Mouse (Mus musculus) CH12.LX (cell line): ENCODE measurements around the gene Actl10. TPM values are rescaled to one million over a fixed set of nuclear protein-coding genes. Genes with fewer than 3 reads are reported as not detected.

Experiments
- DNase-seq: peaks from one replicate; pipeline ENCODE4 v3.0.0-alpha.2; 2013; ENCODE audit errors: extremely low read depth
- H3K27ac ChIP-seq: 2 replicates; pipeline ENCODE4 v1.5.1; 2012; ENCODE audit warnings: low read depth, mild to moderate bottlenecking, control low read depth, moderate library complexity; ENCODE audit not compliant: insufficient read depth
- H3K27me3 ChIP-seq: replicated peaks from 2 replicates; pipeline ENCODE3; 2012; ENCODE audit warnings: inconsistent platforms
- H3K36me3 ChIP-seq, 2 experiments: replicated peaks in 1 of 2; 2 replicates each; pipeline versions ENCODE3 to v1.6.1; 2012; ENCODE audit warnings: inconsistent platforms in 1 of 2, low read length in 1 of 2, mild to moderate bottlenecking in 1 of 2, mixed read lengths in 1 of 2, moderate library complexity in 1 of 2; ENCODE audit not compliant: control insufficient read depth in 1 of 2, insufficient read depth in 1 of 2
- H3K4me1 ChIP-seq, 2 experiments: 2 replicates each; pipeline ENCODE4 v1.6.1; 2012; ENCODE audit warnings: inconsistent platforms in 1 of 2, moderate library complexity in 1 of 2; ENCODE audit not compliant: insufficient read depth in 2 of 2, control insufficient read depth in 1 of 2
- H3K4me2 ChIP-seq: 2 replicates; pipeline ENCODE4 v1.6.1; 2012; ENCODE audit warnings: low read depth, mild to moderate bottlenecking, control low read depth; ENCODE audit not compliant: poor library complexity, insufficient read depth, severe bottlenecking
- H3K4me3 ChIP-seq, 3 experiments: fragments of 150-350 bp in 1 of 3; sonication (generic) in 1 of 3; replicated peaks in 1 of 3; 2 replicates each; pipeline versions ENCODE3 to v1.5.1; 2011 to 2012; ENCODE audit warnings: low read depth in 2 of 3, low read length in 2 of 3, mild to moderate bottlenecking in 2 of 3, moderate library complexity in 2 of 3, control low read depth in 1 of 3, improper control_type of control experiment in 1 of 3, inconsistent platforms in 1 of 3, mixed read lengths in 1 of 3; ENCODE audit not compliant: poor library complexity in 1 of 3
- H3K79me2 ChIP-seq: replicated peaks from 2 replicates; pipeline ENCODE4 v1.6.1; 2012; ENCODE audit warnings: mild to moderate bottlenecking, moderate library complexity; ENCODE audit not compliant: control insufficient read depth, poor library complexity, insufficient read depth, severe bottlenecking; ENCODE audit errors: extremely low read depth
- H3K9ac ChIP-seq: 2 replicates; pipeline ENCODE4 v1.6.1; 2012; ENCODE audit warnings: low read depth, mild to moderate bottlenecking, control low read depth, moderate library complexity; ENCODE audit not compliant: insufficient read depth
- H3K9me3 ChIP-seq: replicated peaks from 2 replicates; pipeline ENCODE3; 2012; ENCODE audit warnings: low read length, inconsistent platforms, mixed read lengths
- BHLHE40 ChIP-seq: IDR thresholded peaks from 2 replicates; pipeline ENCODE4 v1.6.1; 2011; ENCODE audit warnings: mild to moderate bottlenecking, low read depth, low read length, improper control_type of control experiment
- CHD2 ChIP-seq: IDR thresholded peaks from 2 replicates; pipeline ENCODE4 v1.6.1; 2011; ENCODE audit warnings: low read length, improper control_type of control experiment
- CTCF ChIP-seq, 2 experiments: IDR thresholded peaks in 1 of 2; conservative IDR thresholded peaks in 1 of 2; 2 replicates each; pipeline ENCODE4 v1.5.1; 2011 to 2012; ENCODE audit warnings: low read depth in 2 of 2, low read length in 2 of 2, improper control_type of control experiment in 1 of 2, inconsistent platforms in 1 of 2, mild to moderate bottlenecking in 1 of 2, moderate library complexity in 1 of 2
- ELF1 ChIP-seq: IDR thresholded peaks from 2 replicates; pipeline ENCODE4 v1.6.1; 2014; ENCODE audit warnings: low read depth, mild to moderate bottlenecking, inconsistent platforms, low read length, improper control_type of control experiment
- HCFC1 ChIP-seq: IDR thresholded peaks from 2 replicates; pipeline ENCODE4 v1.6.1; 2012; ENCODE audit warnings: low read depth, mild to moderate bottlenecking, inconsistent platforms, low read length, improper control_type of control experiment
- IRF4 ChIP-seq: IDR thresholded peaks from 2 replicates; pipeline ENCODE4 v1.6.1; 2014; ENCODE audit warnings: low read depth, mild to moderate bottlenecking, inconsistent platforms, low read length, improper control_type of control experiment
- JUND ChIP-seq: conservative IDR thresholded peaks from 2 replicates; pipeline ENCODE4 v1.6.1; 2011; ENCODE audit warnings: low read depth, low read length, improper control_type of control experiment
- RAD21 ChIP-seq: IDR thresholded peaks from 2 replicates; pipeline ENCODE4 v1.6.1; 2011; ENCODE audit warnings: low read depth, mild to moderate bottlenecking, low read length, improper control_type of control experiment, moderate library complexity
- TBP ChIP-seq: conservative IDR thresholded peaks from 2 replicates; pipeline ENCODE4 v1.6.1; 2011; ENCODE audit warnings: low read depth, low read length, improper control_type of control experiment
- UBTF ChIP-seq: IDR thresholded peaks from 2 replicates; pipeline ENCODE4 v1.6.1; 2012; ENCODE audit warnings: low read depth, mild to moderate bottlenecking, inconsistent platforms, low read length, improper control_type of control experiment, moderate library complexity
- USF1 ChIP-seq: IDR thresholded peaks from 2 replicates; pipeline ENCODE4 v1.6.1; 2014; ENCODE audit warnings: low read depth, mild to moderate bottlenecking, inconsistent platforms, low read length, improper control_type of control experiment
- USF2 ChIP-seq: conservative IDR thresholded peaks from 2 replicates; pipeline ENCODE4 v1.6.1; 2011; ENCODE audit warnings: low read depth, low read length, improper control_type of control experiment
- ZC3H11A ChIP-seq: IDR thresholded peaks from 2 replicates; pipeline ENCODE4 v1.6.1; 2012; ENCODE audit warnings: low read depth, mild to moderate bottlenecking, inconsistent platforms, low read length, improper control_type of control experiment
- ZNF384 ChIP-seq: IDR thresholded peaks from 2 replicates; pipeline ENCODE4 v1.6.1; 2012; ENCODE audit warnings: low read depth, low read length, improper control_type of control experiment, inconsistent platforms
- dilution Hi-C: fragments of 300-500 bp; cut with MboI; formaldehyde crosslinking; loops from 2 replicates; pipeline ENCODE4 v1.14.3; 2020; ENCODE audit warnings: low sequenced_read_pairs; ENCODE audit not compliant: extremely low pct_unique_long_range_greater_than_20kb, extremely low pct_ligation_motif_present
- in situ Hi-C: fragments of 300-500 bp; cut with MboI; formaldehyde crosslinking; loops from 3 replicates; pipeline ENCODE4 v1.14.3; 2019; ENCODE audit warnings: low sequenced_read_pairs, low pct_ligation_motif_present, low pct_unique_long_range_greater_than_20kb, mixed read lengths
- polyA plus RNA-seq: library from polyadenylated mRNA; unstranded; fragments of >175 nt; gene quantifications from 2 replicates; pipeline ENCODE4 v1.2.1, GENCODE M21; 2012; ENCODE audit warnings: low read depth; ENCODE audit not compliant: insufficient read length
- total RNA-seq, 2 experiments: library from RNA; depleted of rRNA; stranded (reverse); fragments of 300-350 nt in 1 of 2; fragments of >200 nt in 1 of 2; gene quantifications; 2 replicates each; pipeline ENCODE4 v1.2.3; 2012 to 2014

Actl10 gene
- total and polyA plus RNA-seq, 3 experiments: 0.20 to 0.25 TPM; not detected in 1

DNA sequence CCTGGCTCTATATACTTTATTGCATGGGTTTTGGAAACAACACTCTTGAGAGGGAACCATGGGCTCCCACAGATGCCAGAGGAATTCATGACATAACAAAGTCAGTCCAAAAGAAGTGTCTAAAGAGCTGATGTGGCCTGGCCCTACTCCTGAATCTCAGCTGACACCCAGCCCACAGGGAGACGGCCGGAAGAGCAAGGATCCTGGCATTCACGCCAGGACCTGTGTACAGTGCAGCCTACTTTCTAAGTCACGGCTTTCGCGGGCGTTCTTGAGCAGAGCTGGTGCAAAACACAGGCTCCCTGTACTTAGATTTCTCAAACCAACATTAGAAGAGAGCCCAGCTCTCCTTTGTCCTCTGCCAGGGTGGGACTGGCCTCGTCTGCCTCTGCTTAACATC, 29.0 kb downstream of the Actl10 start:
- Histone ChIP-seq H3K27ac (no peak overlapping the region), H3K36me3 (no peaks in the 10 kb centered on the region), H3K4me1 (peaks cover 0 to 16% of the 10 kb centered on the region in 2 experiments; a peak in 2 of 4 replicates), H3K9me3 (no peaks in the 10 kb centered on the region), H3K9ac (no peak overlapping the region), H3K27me3 (no peaks in the 10 kb centered on the region), H3K4me3 (no peak overlapping the region), H3K79me2 (no peaks in the 10 kb centered on the region), H3K4me2 (no peak overlapping the region)
- in situ Hi-C loops: no loop called here
- TF ChIP-seq IRF4 (no peak), USF2 (no peak), UBTF (no peak), JUND (no peak), ZNF384 (no peak), RAD21 (no peak), CHD2 (no peak), HCFC1 (no peak), BHLHE40 (no peak), USF1 (no peak), ELF1 (no peak)
- no peak for DNase-seq
- dilution Hi-C loops: no loop called here

DNA sequence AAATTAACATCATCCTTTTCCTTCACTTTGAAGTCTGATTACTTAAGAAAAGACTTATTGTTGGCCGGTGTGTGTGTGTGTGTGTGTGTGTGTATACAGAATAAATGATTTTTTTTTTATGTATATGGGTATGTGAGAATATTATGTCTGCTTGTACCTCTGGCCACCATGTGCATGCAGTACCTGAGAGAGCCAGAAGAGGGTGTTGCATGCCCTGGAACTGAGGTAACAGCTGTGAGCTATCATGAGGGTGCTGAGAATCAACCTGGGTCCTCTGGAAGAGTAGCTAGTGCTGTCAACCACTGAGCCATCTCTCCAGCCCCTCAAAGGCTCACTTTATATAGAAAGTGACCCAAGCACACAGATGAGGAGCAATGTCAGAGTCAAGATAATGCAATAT, 29.8 kb downstream of the Actl10 start:
- Histone ChIP-seq H3K4me3 (no peak overlapping the region), H3K9ac (no peak overlapping the region), H3K4me1 (peaks cover 0 to 11% of the 10 kb centered on the region in 2 experiments; a peak in 2 of 4 replicates), H3K27ac (no peak overlapping the region), H3K27me3 (no peaks in the 10 kb centered on the region), H3K79me2 (no peaks in the 10 kb centered on the region), H3K9me3 (no peaks in the 10 kb centered on the region), H3K36me3 (no peaks in the 10 kb centered on the region), H3K4me2 (no peak overlapping the region)
- DNase-seq: no peak
- dilution Hi-C loops: no loop called here
- TF ChIP-seq USF2 (no peak), HCFC1 (no peak), ZC3H11A (no peak), TBP (no peak), CTCF (conservative IDR thresholded peaks at IDR 0.05 in 1 of 2, IDR thresholded peaks at IDR 0.05 in 1 of 2; ENCODE audit: low read depth in 2 of 2, low read length in 2 of 2) (peak; percentile 7 to 19; a peak in 1 of 4 replicates)
- in situ Hi-C loops: no loop called here
